Mouse (Mus musculus) embryonic fibroblast, embryonic 13.5 days (primary cell): Measurements from ENCODE around the gene Slc1a5.

ENCODE experiments used
- CTCF ChIP-seq: IDR thresholded peaks from 2 replicates; pipeline ENCODE4 v1.5.1; 2011; ENCODE audit warnings: mild to moderate bottlenecking, control low read depth, low read length, moderate library complexity, borderline replicate concordance; ENCODE audit not compliant: insufficient read depth
- POLR2A ChIP-seq: IDR thresholded peaks from 2 replicates; pipeline ENCODE4 v1.6.1; 2011; ENCODE audit warnings: low read depth, mild to moderate bottlenecking, control low read depth, low read length, moderate library complexity

DNA sequence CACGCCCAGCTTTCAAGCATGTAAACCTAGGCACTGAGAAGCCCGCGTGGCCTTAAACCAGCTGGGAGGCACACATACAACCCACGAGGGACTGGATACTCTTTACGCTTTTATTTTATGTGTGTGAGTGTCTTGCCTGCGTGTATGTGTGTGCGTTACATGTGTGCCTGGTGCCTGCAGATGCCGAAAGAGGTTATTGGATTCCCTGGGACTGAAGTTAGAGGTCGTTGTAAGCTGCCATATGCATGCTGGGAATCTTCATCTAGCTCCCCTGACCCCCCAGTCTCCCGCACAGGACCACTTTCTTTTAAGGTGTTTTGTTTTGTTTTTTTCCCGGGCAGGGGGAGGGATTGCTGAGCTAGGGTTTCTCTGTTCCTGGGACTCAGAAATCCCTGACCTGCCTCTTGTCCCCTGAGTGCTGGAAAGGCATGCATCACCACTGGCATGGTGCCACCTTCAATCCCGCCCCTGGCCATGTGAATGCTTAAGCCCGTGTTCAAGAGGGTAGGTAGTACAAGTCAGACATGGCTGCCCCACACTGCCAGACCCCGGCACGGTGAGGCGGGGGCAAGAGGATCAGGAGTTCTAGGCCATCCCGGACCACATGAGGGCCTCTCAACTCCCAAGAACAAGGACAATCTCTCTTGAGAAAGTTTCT, 2.7 kb downstream of the Slc1a5 start:
- TF ChIP-seq CTCF (no peak), POLR2A (no peak; the same call in 1 of the 2 replicates)
